Mouse (Mus musculus) frontal cortex, adult (tissue): ENCODE measurements around the gene Rbms2.
A peak's percentile ranks its signal among the peaks of the same experiment; 100 is the strongest.
"Not testable (repeated sequence)": the region's sequence is repeated elsewhere in the genome, so short reads cannot be mapped to it uniquely, and the experiment has no call there.

Experiments
- ATAC-seq: cut with Nextera tagmentation; 2 replicates; pipeline ENCODE4 v1.9.2; 2017; ENCODE audit warnings: mild to moderate bottlenecking, moderate library complexity, mixed read lengths; ENCODE audit not compliant: low TSS enrichment

The Rbms2 gene

GRCm38 (mm10) chr10:128179989-128180388 is at the start of gene Rbms2:
TSS of gene Rbms2 (minus strand) at chr10:128180297.
- no peak for ATAC-seq

- no peak for ATAC-seq
These were observed 47.9 kb upstream of the Rbms2 start for GRCm38 (mm10) chr10:128228009-128228408.

GRCm38 (mm10) chr10:128227592-128227991 is 47.5 kb upstream of the Rbms2 start:
- no peak for ATAC-seq

- ATAC-seq, result no peak
These were observed 45.4 kb upstream of the Rbms2 start, which contains the start of gene Mip for GRCm38 (mm10) chr10:128225538-128225937. TSS of gene Mip (plus strand) at chr10:128225838.

GRCm38 (mm10) chr10:128225064-128225463 is 45.0 kb upstream of the Rbms2 start:
- ATAC-seq, result no peak

GRCm38 (mm10) chr10:128221533-128222286 is 41.6 kb upstream of the Rbms2 start:
- ATAC-seq, result no peak

- ATAC-seq, result no peak
These were observed 38.5 kb upstream of the Rbms2 start for GRCm38 (mm10) chr10:128218387-128219117.

GRCm38 (mm10) chr10:128214981-128215380 is 34.9 kb upstream of the Rbms2 start:
- no peak for ATAC-seq

- not testable (repeated sequence) for ATAC-seq
These were observed 34.0 kb upstream of the Rbms2 start for GRCm38 (mm10) chr10:128214112-128214511.

GRCm38 (mm10) chr10:128212871-128213323 is 32.8 kb upstream of the Rbms2 start:
- peak; percentile 50 for ATAC-seq

- ATAC-seq, result no peak
These were observed 32.1 kb upstream of the Rbms2 start for GRCm38 (mm10) chr10:128212148-128212547.

- ATAC-seq, result peak; percentile 90
These were observed 31.5 kb upstream of the Rbms2 start, which contains the start of gene Spryd4 for GRCm38 (mm10) chr10:128211390-128212108. TSS of gene Spryd4 (minus strand) at chr10:128211807.

GRCm38 (mm10) chr10:128210954-128211353 is 30.9 kb upstream of the Rbms2 start:
- no peak for ATAC-seq

GRCm38 (mm10) chr10:128210131-128210530 is 30.0 kb upstream of the Rbms2 start:
- ATAC-seq, result no peak

GRCm38 (mm10) chr10:128209311-128210009 is 29.4 kb upstream of the Rbms2 start:
- no peak for ATAC-seq

GRCm38 (mm10) chr10:128208326-128208725 is 28.2 kb upstream of the Rbms2 start:
- ATAC-seq, result no peak

- ATAC-seq, result no peak
These were observed 24.8 kb upstream of the Rbms2 start for GRCm38 (mm10) chr10:128204941-128205340.

- no peak for ATAC-seq
These were observed 21.8 kb upstream of the Rbms2 start for GRCm38 (mm10) chr10:128201856-128202255.

- peak; percentile 78 for ATAC-seq
These were observed 14.7 kb upstream of the Rbms2 start for GRCm38 (mm10) chr10:128194551-128195461.

GRCm38 (mm10) chr10:128194024-128194550 is 14.0 kb upstream of the Rbms2 start, which contains the start of gene Gls2:
TSS of gene Gls2 (plus strand) at chr10:128194457.
- peak; percentile 95 for ATAC-seq
